Mouse (Mus musculus) cerebellum, adult 2 months (tissue): ENCODE data around the gene Slc8a1. TPM values are rescaled to one million over a fixed set of nuclear protein-coding genes. Genes with fewer than 3 reads are reported as not detected.

Experiments
- DNase-seq, 2 experiments: peaks; one replicate each; pipeline ENCODE4 v3.0.0; 2021
- H3K27ac ChIP-seq: fragments of 200-500 bp; 2 replicates; pipeline ENCODE4 v1.5.1; 2012; ENCODE audit warnings: low read length, control low read depth, inconsistent platforms; ENCODE audit not compliant: insufficient read depth
- H3K27me3 ChIP-seq: fragments of 200-500 bp; 2 replicates; pipeline ENCODE4 v1.6.1; 2012; ENCODE audit warnings: inconsistent platforms, mild to moderate bottlenecking, low read length, moderate library complexity; ENCODE audit not compliant: control insufficient read depth, insufficient read depth
- H3K4me1 ChIP-seq: fragments of 200-500 bp; 2 replicates; pipeline ENCODE4 v1.6.1; 2011; ENCODE audit warnings: low read length; ENCODE audit not compliant: control insufficient read depth, insufficient read depth
- H3K4me3 ChIP-seq: fragments of 200-500 bp; replicated peaks from 2 replicates; pipeline ENCODE3; 2011; ENCODE audit warnings: mild to moderate bottlenecking, low read depth, low read length, control low read depth; ENCODE audit not compliant: insufficient read depth
- CTCF ChIP-seq: fragments of 200-500 bp; IDR thresholded peaks from 2 replicates; pipeline ENCODE4 v1.5.1; 2011; ENCODE audit warnings: low read depth, mild to moderate bottlenecking, control low read depth, low read length, moderate library complexity, borderline replicate concordance; ENCODE audit not compliant: insufficient read depth
- POLR2A ChIP-seq: fragments of 200-500 bp; IDR thresholded peaks from 2 replicates; pipeline ENCODE4 v1.6.1; 2011; ENCODE audit warnings: low read length, control low read depth, borderline replicate concordance; ENCODE audit not compliant: insufficient read depth
- WGBS: fragments of 180-500 bp; shearing (Covaris S2); methylation state at CpG from one replicate; pipeline ENCODE4 v1.1.7; 2018; 5-methylcytosine and 5-hydroxymethylcytosine counted together
- polyA plus RNA-seq: library from polyadenylated mRNA; depleted of rRNA; stranded (reverse); fragments of >200 nt; gene quantifications from 2 replicates; pipeline ENCODE4 v1.2.3, GENCODE M21; 2012

The Slc8a1 gene
- polyA plus RNA-seq, 1 experiment = 22.4 TPM

GRCm38 (mm10) chr17:81459379-81459778 lies 278.8 kb downstream of the Slc8a1 start:
- Histone ChIP-seq H3K27ac (no peak overlapping the region), H3K4me1 (0 out of 2 replicates have a peak, but pooled peaks cover 3% of the 10 kb centered on the region), H3K27me3 (no peaks in the 10 kb centered on the region), H3K4me3 (no peak overlapping the region)
- 93% methylated on average over 3 of the region's 3 CpGs for WGBS
- TF ChIP-seq POLR2A (no peak), CTCF (no peak)
- DNase-seq = no peak

GRCm38 (mm10) chr17:81455977-81456376 lies 282.2 kb downstream of the Slc8a1 start:
- 30% methylated on average over 7 of the region's 7 CpGs for WGBS
- Histone ChIP-seq H3K27ac (no peak overlapping the region), H3K4me3 (no peak overlapping the region), H3K4me1 (0 out of 2 replicates have a peak, but pooled peaks cover 3% of the 10 kb centered on the region), H3K27me3 (no peaks in the 10 kb centered on the region)
- TF ChIP-seq CTCF = no peak
- no peak for TF ChIP-seq POLR2A
- no peak for DNase-seq

GRCm38 (mm10) chr17:81455269-81455668 lies 282.9 kb downstream of the Slc8a1 start:
- Histone ChIP-seq H3K4me1 (0 out of 2 replicates have a peak, but pooled peaks cover under 1% of the 10 kb centered on the region), H3K27me3 (no peaks in the 10 kb centered on the region), H3K27ac (no peak overlapping the region), H3K4me3 (no peak overlapping the region)
- no peak for DNase-seq
- 64% methylated on average over 3 of the region's 3 CpGs for WGBS
- TF ChIP-seq CTCF (no peak), POLR2A (no peak)

GRCm38 (mm10) chr17:81441463-81441862 lies 296.7 kb downstream of the Slc8a1 start, which contains the start of gene Gm11096:
Gene Gm11096 (plus strand): TSS chr17:81441763.
- Histone ChIP-seq H3K4me3 (no peak within 1 kb of the TSS), H3K27me3 (no peaks in the 10 kb centered on the region), H3K4me1 (no peaks in the 10 kb centered on the region), H3K27ac (no peak within 1 kb of the TSS)
- TF ChIP-seq CTCF = no peak
- TF ChIP-seq POLR2A = no peak
- DNase-seq = no peak

- no peak for DNase-seq
- no peak for TF ChIP-seq CTCF
- TF ChIP-seq POLR2A = no peak
- 68% methylated on average over 5 of the region's 5 CpGs for WGBS
Observed at GRCm38 (mm10) chr17:81433148-81433547, 305.0 kb downstream of the Slc8a1 start.

GRCm38 (mm10) chr17:81432733-81433132 lies 305.4 kb downstream of the Slc8a1 start:
- no peak for DNase-seq
- WGBS = 88% methylated on average over 2 of the region's 2 CpGs
- Histone ChIP-seq H3K27me3 (no peaks in the 10 kb centered on the region), H3K4me3 (no peak overlapping the region), H3K4me1 (no peaks in the 10 kb centered on the region), H3K27ac (no peak overlapping the region)
- no peak for TF ChIP-seq CTCF
- no peak for TF ChIP-seq POLR2A

More at GRCm38 (mm10) chr17:81433148-81433547, 305.0 kb downstream of the Slc8a1 start:
- Histone ChIP-seq H3K27ac (no peak overlapping the region), H3K4me1 (no peaks in the 10 kb centered on the region), H3K27me3 (no peaks in the 10 kb centered on the region), H3K4me3 (no peak overlapping the region)

- 93% methylated on average over 7 of the region's 7 CpGs for WGBS
- H3K27me3 ChIP-seq = no peaks in the 10 kb centered on the region
- H3K4me3 ChIP-seq = no peak overlapping the region
- TF ChIP-seq CTCF (no peak), POLR2A (no peak)
- peaks cover 4% of the 10 kb centered on the region; the same call in 1 of the 2 replicates for H3K4me1 ChIP-seq
- DNase-seq = no peak
- H3K27ac ChIP-seq = no peak overlapping the region
Observed at GRCm38 (mm10) chr17:81427245-81427644, 310.9 kb downstream of the Slc8a1 start.

- Histone ChIP-seq H3K27me3 (no peaks in the 10 kb centered on the region), H3K27ac (no peak overlapping the region), H3K4me3 (no peak overlapping the region), H3K4me1 (peaks cover 7% of the 10 kb centered on the region; the same call in 1 of the 2 replicates)
- TF ChIP-seq POLR2A = no peak
- no peak for TF ChIP-seq CTCF
- peak; percentile 48 to 71 for DNase-seq
- 31% methylated on average over 10 of the region's 10 CpGs for WGBS
Observed at GRCm38 (mm10) chr17:81424256-81424912, 313.8 kb downstream of the Slc8a1 start.
